Mouse (Mus musculus): Measurements from ENCODE around the gene Ctbp2.

GRCm38 (mm10) chr7:132972079-132972478, 152.1 kb downstream of the Ctbp2 start:
- TF ChIP-seq GATA1 (IDR thresholded peaks at IDR 0.05; ENCODE audit: borderline replicate concordance, low read length) (no peak), FLI1 (IDR thresholded peaks at IDR 0.05; ENCODE audit: low read length) (no peak)

Data from megakaryocyte, embryonic 14.5 days (primary cell).